Mouse (Mus musculus) urinary bladder, postnatal 4 days (tissue): Measurements from ENCODE around the gene Ssh1.
A peak's percentile ranks its signal among the peaks of the same experiment; 100 is the strongest.

Source experiments
- DNase-seq, 2 experiments: peaks; one replicate each; pipeline ENCODE4 v3.0.0; 2021 to 2022; ENCODE audit warnings: low spot score in 2 of 2

Gene Ssh1

GRCm38 (mm10) chr5:113966452-113967150, 27.1 kb downstream of the Ssh1 start:
- no peak for DNase-seq

GRCm38 (mm10) chr5:113965659-113966185, 28.0 kb downstream of the Ssh1 start:
- DNase-seq, result no peak

- no peak for DNase-seq
Measured at GRCm38 (mm10) chr5:113964972-113965371, 28.7 kb downstream of the Ssh1 start.

GRCm38 (mm10) chr5:113961776-113962175, 31.9 kb downstream of the Ssh1 start:
- DNase-seq, result no peak

- DNase-seq, result no peak
Measured at GRCm38 (mm10) chr5:113960416-113960815, 33.3 kb downstream of the Ssh1 start.

- no peak for DNase-seq
Measured at GRCm38 (mm10) chr5:113959039-113959438, 34.7 kb downstream of the Ssh1 start.

- DNase-seq, result peak; percentile 69 to 94
Measured at GRCm38 (mm10) chr5:113956510-113956909, 37.2 kb downstream of the Ssh1 start.

- DNase-seq, result no peak
Measured at GRCm38 (mm10) chr5:113955691-113956090, 38.0 kb downstream of the Ssh1 start.

GRCm38 (mm10) chr5:113955281-113955680, 38.4 kb downstream of the Ssh1 start:
- no peak for DNase-seq

GRCm38 (mm10) chr5:113954421-113954820, 39.3 kb downstream of the Ssh1 start:
- DNase-seq, result peak; percentile 75 to 91

GRCm38 (mm10) chr5:113952519-113952918, 41.2 kb downstream of the Ssh1 start:
- DNase-seq, result no peak

- no peak for DNase-seq
Measured at GRCm38 (mm10) chr5:113951693-113952071, 42.0 kb downstream of the Ssh1 start.

- no peak for DNase-seq
Measured at GRCm38 (mm10) chr5:113950786-113951692, 42.7 kb downstream of the Ssh1 start.

- no peak for DNase-seq
Measured at GRCm38 (mm10) chr5:113950133-113950532, 43.6 kb downstream of the Ssh1 start.

- no peak for DNase-seq
Measured at GRCm38 (mm10) chr5:113947280-113947679, 46.4 kb downstream of the Ssh1 start.

- DNase-seq, result no peak
Measured at GRCm38 (mm10) chr5:113945126-113945525, 48.6 kb downstream of the Ssh1 start.

- no peak for DNase-seq
Measured at GRCm38 (mm10) chr5:113943328-113943727, 50.4 kb downstream of the Ssh1 start.

GRCm38 (mm10) chr5:113942580-113942979, 51.1 kb downstream of the Ssh1 start:
- DNase-seq, result no peak

GRCm38 (mm10) chr5:113939263-113939900, 54.3 kb downstream of the Ssh1 start:
- DNase-seq, result no peak

- DNase-seq, result no peak
Measured at GRCm38 (mm10) chr5:113937650-113938049, 56.0 kb downstream of the Ssh1 start.

GRCm38 (mm10) chr5:113933889-113934288, 59.8 kb downstream of the Ssh1 start:
- DNase-seq, result no peak

- DNase-seq, result no peak
Measured at GRCm38 (mm10) chr5:113933480-113933879, 60.2 kb downstream of the Ssh1 start.
